Mouse (Mus musculus) CH12.LX (cell line): ENCODE measurements at regions not wholly inside any gene's neighbourhood (a gene's known extent, or its start where the extent isn't known, plus 50 kb on each side); places are given as distances from the start of the nearest gene placed in this dataset.

Source experiments
- DNase-seq: peaks from one replicate; pipeline ENCODE4 v3.0.0-alpha.2; 2013; ENCODE audit errors: extremely low read depth
- H3K27ac ChIP-seq: 2 replicates; pipeline ENCODE4 v1.5.1; 2012; ENCODE audit warnings: low read depth, mild to moderate bottlenecking, control low read depth, moderate library complexity; ENCODE audit not compliant: insufficient read depth
- H3K27me3 ChIP-seq: replicated peaks from 2 replicates; pipeline ENCODE3; 2012; ENCODE audit warnings: inconsistent platforms
- H3K36me3 ChIP-seq, 2 experiments: replicated peaks in 1 of 2; 2 replicates each; pipeline versions ENCODE3 to v1.6.1; 2012; ENCODE audit warnings: inconsistent platforms in 1 of 2, low read length in 1 of 2, mild to moderate bottlenecking in 1 of 2, mixed read lengths in 1 of 2, moderate library complexity in 1 of 2; ENCODE audit not compliant: control insufficient read depth in 1 of 2, insufficient read depth in 1 of 2
- H3K4me1 ChIP-seq, 2 experiments: 2 replicates each; pipeline ENCODE4 v1.6.1; 2012; ENCODE audit warnings: inconsistent platforms in 1 of 2, moderate library complexity in 1 of 2; ENCODE audit not compliant: insufficient read depth in 2 of 2, control insufficient read depth in 1 of 2
- H3K4me2 ChIP-seq: 2 replicates; pipeline ENCODE4 v1.6.1; 2012; ENCODE audit warnings: low read depth, mild to moderate bottlenecking, control low read depth; ENCODE audit not compliant: poor library complexity, insufficient read depth, severe bottlenecking
- H3K4me3 ChIP-seq, 3 experiments: fragments of 150-350 bp in 1 of 3; sonication (generic) in 1 of 3; replicated peaks in 1 of 3; 2 replicates each; pipeline versions ENCODE3 to v1.5.1; 2011 to 2012; ENCODE audit warnings: low read depth in 2 of 3, low read length in 2 of 3, mild to moderate bottlenecking in 2 of 3, moderate library complexity in 2 of 3, control low read depth in 1 of 3, improper control_type of control experiment in 1 of 3, inconsistent platforms in 1 of 3, mixed read lengths in 1 of 3; ENCODE audit not compliant: poor library complexity in 1 of 3
- H3K79me2 ChIP-seq: replicated peaks from 2 replicates; pipeline ENCODE4 v1.6.1; 2012; ENCODE audit warnings: mild to moderate bottlenecking, moderate library complexity; ENCODE audit not compliant: control insufficient read depth, poor library complexity, insufficient read depth, severe bottlenecking; ENCODE audit errors: extremely low read depth
- H3K9ac ChIP-seq: 2 replicates; pipeline ENCODE4 v1.6.1; 2012; ENCODE audit warnings: low read depth, mild to moderate bottlenecking, control low read depth, moderate library complexity; ENCODE audit not compliant: insufficient read depth
- H3K9me3 ChIP-seq: replicated peaks from 2 replicates; pipeline ENCODE3; 2012; ENCODE audit warnings: low read length, inconsistent platforms, mixed read lengths
- BHLHE40 ChIP-seq: IDR thresholded peaks from 2 replicates; pipeline ENCODE4 v1.6.1; 2011; ENCODE audit warnings: mild to moderate bottlenecking, low read depth, low read length, improper control_type of control experiment
- CHD1 ChIP-seq: IDR thresholded peaks from 2 replicates; pipeline ENCODE4 v1.6.1; 2012; ENCODE audit warnings: low read depth, low read length, improper control_type of control experiment, inconsistent platforms
- CHD2 ChIP-seq: IDR thresholded peaks from 2 replicates; pipeline ENCODE4 v1.6.1; 2011; ENCODE audit warnings: low read length, improper control_type of control experiment
- CTCF ChIP-seq, 2 experiments: IDR thresholded peaks in 1 of 2; conservative IDR thresholded peaks in 1 of 2; 2 replicates each; pipeline ENCODE4 v1.5.1; 2011 to 2012; ENCODE audit warnings: low read depth in 2 of 2, low read length in 2 of 2, improper control_type of control experiment in 1 of 2, inconsistent platforms in 1 of 2, mild to moderate bottlenecking in 1 of 2, moderate library complexity in 1 of 2
- E2F4 ChIP-seq: IDR thresholded peaks from 2 replicates; pipeline ENCODE4 v1.6.1; 2011; ENCODE audit warnings: low read depth, low read length, improper control_type of control experiment; ENCODE audit not compliant: insufficient replicate concordance
- EP300 ChIP-seq: IDR thresholded peaks from 2 replicates; pipeline ENCODE4 v1.6.1; 2011; ENCODE audit warnings: low read length, improper control_type of control experiment
- ETS1 ChIP-seq: conservative IDR thresholded peaks from 2 replicates; pipeline ENCODE4 v1.6.1; 2012; ENCODE audit warnings: low read depth, mild to moderate bottlenecking, inconsistent platforms, low read length, improper control_type of control experiment, moderate library complexity
- GABPA ChIP-seq: IDR thresholded peaks from 2 replicates; pipeline ENCODE4 v1.6.1; 2012; ENCODE audit warnings: low read depth, low read length, improper control_type of control experiment, inconsistent platforms; ENCODE audit not compliant: insufficient replicate concordance
- HCFC1 ChIP-seq: IDR thresholded peaks from 2 replicates; pipeline ENCODE4 v1.6.1; 2012; ENCODE audit warnings: low read depth, mild to moderate bottlenecking, inconsistent platforms, low read length, improper control_type of control experiment
- IRF4 ChIP-seq: IDR thresholded peaks from 2 replicates; pipeline ENCODE4 v1.6.1; 2014; ENCODE audit warnings: low read depth, mild to moderate bottlenecking, inconsistent platforms, low read length, improper control_type of control experiment
- JUN ChIP-seq: IDR thresholded peaks from 2 replicates; pipeline ENCODE4 v1.6.1; 2011; ENCODE audit warnings: low read depth, mild to moderate bottlenecking, low read length, improper control_type of control experiment, moderate library complexity; ENCODE audit not compliant: insufficient read depth
- MAFK ChIP-seq: IDR thresholded peaks from 2 replicates; pipeline ENCODE4 v1.6.1; 2011; ENCODE audit warnings: low read length, improper control_type of control experiment; ENCODE audit not compliant: insufficient replicate concordance
- MYC ChIP-seq: IDR thresholded peaks from 2 replicates; pipeline ENCODE4 v1.6.1; 2011; ENCODE audit warnings: low read depth, mild to moderate bottlenecking, improper control_type of control experiment, low read length
- NELFE ChIP-seq: IDR thresholded peaks from 2 replicates; pipeline ENCODE4 v1.6.1; 2011; ENCODE audit warnings: low read depth, low read length, improper control_type of control experiment
- NRF1 ChIP-seq: IDR thresholded peaks from 2 replicates; pipeline ENCODE4 v1.6.1; 2014; ENCODE audit warnings: low read depth, mild to moderate bottlenecking, inconsistent platforms, low read length, improper control_type of control experiment, moderate library complexity
- PAX5 ChIP-seq: IDR thresholded peaks from 2 replicates; pipeline ENCODE4 v1.6.1; 2012; ENCODE audit warnings: low read length, inconsistent platforms, mixed read lengths
- POLR2A ChIP-seq: IDR thresholded peaks from 2 replicates; pipeline ENCODE4 v1.6.1; 2011; ENCODE audit warnings: low read depth, mild to moderate bottlenecking, improper control_type of control experiment, low read length
- POLR2AphosphoS2 ChIP-seq: IDR thresholded peaks from 2 replicates; pipeline ENCODE4 v1.6.1; 2011; ENCODE audit warnings: low read depth, low read length, improper control_type of control experiment
- RAD21 ChIP-seq: IDR thresholded peaks from 2 replicates; pipeline ENCODE4 v1.6.1; 2011; ENCODE audit warnings: low read depth, mild to moderate bottlenecking, low read length, improper control_type of control experiment, moderate library complexity
- RCOR1 ChIP-seq: conservative IDR thresholded peaks from 2 replicates; pipeline ENCODE4 v1.6.1; 2012; ENCODE audit warnings: low read depth, mild to moderate bottlenecking, inconsistent platforms, low read length, improper control_type of control experiment
- SMC3 ChIP-seq: IDR thresholded peaks from 2 replicates; pipeline ENCODE4 v1.6.1; 2011; ENCODE audit warnings: low read depth, low read length, improper control_type of control experiment
- TBP ChIP-seq: conservative IDR thresholded peaks from 2 replicates; pipeline ENCODE4 v1.6.1; 2011; ENCODE audit warnings: low read depth, low read length, improper control_type of control experiment
- UBTF ChIP-seq: IDR thresholded peaks from 2 replicates; pipeline ENCODE4 v1.6.1; 2012; ENCODE audit warnings: low read depth, mild to moderate bottlenecking, inconsistent platforms, low read length, improper control_type of control experiment, moderate library complexity
- USF1 ChIP-seq: IDR thresholded peaks from 2 replicates; pipeline ENCODE4 v1.6.1; 2014; ENCODE audit warnings: low read depth, mild to moderate bottlenecking, inconsistent platforms, low read length, improper control_type of control experiment
- USF2 ChIP-seq: conservative IDR thresholded peaks from 2 replicates; pipeline ENCODE4 v1.6.1; 2011; ENCODE audit warnings: low read depth, low read length, improper control_type of control experiment
- ZKSCAN1 ChIP-seq: IDR thresholded peaks from 2 replicates; pipeline ENCODE4 v1.6.1; 2012; ENCODE audit warnings: low read depth, inconsistent platforms, low read length, improper control_type of control experiment, borderline replicate concordance
- ZMIZ1 ChIP-seq: IDR thresholded peaks from 2 replicates; pipeline ENCODE4 v1.6.1; 2012; ENCODE audit warnings: low read depth, mild to moderate bottlenecking, inconsistent platforms, low read length, improper control_type of control experiment
- ZNF384 ChIP-seq: IDR thresholded peaks from 2 replicates; pipeline ENCODE4 v1.6.1; 2012; ENCODE audit warnings: low read depth, low read length, improper control_type of control experiment, inconsistent platforms
- dilution Hi-C: fragments of 300-500 bp; cut with MboI; formaldehyde crosslinking; loops from 2 replicates; pipeline ENCODE4 v1.14.3; 2020; ENCODE audit warnings: low sequenced_read_pairs; ENCODE audit not compliant: extremely low pct_unique_long_range_greater_than_20kb, extremely low pct_ligation_motif_present
- in situ Hi-C: fragments of 300-500 bp; cut with MboI; formaldehyde crosslinking; loops from 3 replicates; pipeline ENCODE4 v1.14.3; 2019; ENCODE audit warnings: low sequenced_read_pairs, low pct_ligation_motif_present, low pct_unique_long_range_greater_than_20kb, mixed read lengths

DNA sequence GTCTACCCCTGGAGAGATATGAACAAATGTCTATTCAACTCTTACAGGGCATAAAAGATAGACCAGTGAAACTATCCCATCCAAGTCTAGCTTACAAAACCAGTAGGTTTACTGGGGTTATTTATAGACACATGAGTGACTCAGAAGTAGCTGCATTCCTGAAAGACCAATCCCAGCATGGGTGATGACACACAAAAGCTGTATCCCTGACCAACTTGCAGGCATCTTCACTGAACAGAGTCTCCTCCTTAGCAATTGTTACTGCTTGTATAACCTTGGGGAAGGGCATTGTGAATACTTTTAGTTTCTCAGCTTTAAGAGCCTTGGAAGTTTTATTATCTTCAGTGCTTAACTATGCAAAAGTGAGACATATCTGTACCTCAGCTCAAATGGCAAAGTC is 139.6 kb upstream of the Mettl15 start:
- Histone ChIP-seq H3K4me2 (no peak overlapping the region), H3K4me3 (no peak overlapping the region), H3K4me1 (no peaks in the 10 kb centered on the region), H3K27me3 (no peaks in the 10 kb centered on the region), H3K79me2 (no peaks in the 10 kb centered on the region), H3K9me3 (no peaks in the 10 kb centered on the region), H3K36me3 (no peaks in the 10 kb centered on the region), H3K9ac (no peak overlapping the region), H3K27ac (no peak overlapping the region)
- DNase-seq: no peak
- in situ Hi-C loops: no loop called here
- TF ChIP-seq CHD1: no peak
- no peak for TF ChIP-seq E2F4
- TF ChIP-seq POLR2AphosphoS2: no peak
- TF ChIP-seq ETS1: no peak
- TF ChIP-seq MYC: no peak
- TF ChIP-seq RCOR1: no peak
- TF ChIP-seq NRF1: no peak
- TF ChIP-seq ZNF384: no peak
- no peak for TF ChIP-seq BHLHE40
- TF ChIP-seq ZKSCAN1: no peak
- no peak for TF ChIP-seq GABPA
- no peak for TF ChIP-seq CHD2
- TF ChIP-seq SMC3: no peak
- no peak for TF ChIP-seq TBP
- no peak for TF ChIP-seq RAD21
- TF ChIP-seq JUN: no peak
- dilution Hi-C loops: no loop called here

DNA sequence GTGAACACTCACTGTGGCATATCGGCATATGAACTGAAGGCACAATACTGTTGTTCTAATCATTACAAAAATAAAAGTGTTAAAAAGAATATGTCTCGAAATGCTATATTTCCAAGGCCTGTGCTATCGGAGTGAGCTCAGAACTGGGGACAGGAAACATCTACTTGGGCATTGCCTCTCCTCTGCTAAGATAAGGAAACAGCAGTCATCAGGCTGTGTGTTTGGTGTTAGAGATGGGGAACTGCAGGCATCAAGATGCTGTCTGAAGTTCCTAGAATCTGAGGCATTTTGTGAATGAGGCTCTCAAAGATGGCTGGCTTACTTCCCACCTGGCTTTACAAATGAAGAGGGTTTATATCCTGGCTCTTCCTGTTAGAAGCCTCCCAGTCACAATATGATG is 150.6 kb upstream of the Mettl15 start:
- no peak for DNase-seq
- Histone ChIP-seq H3K4me2 (no peak overlapping the region), H3K9me3 (no peaks in the 10 kb centered on the region), H3K27ac (no peak overlapping the region), H3K4me3 (no peak overlapping the region), H3K79me2 (no peaks in the 10 kb centered on the region), H3K36me3 (no peaks in the 10 kb centered on the region), H3K9ac (no peak overlapping the region), H3K27me3 (no peaks in the 10 kb centered on the region), H3K4me1 (peaks cover 0 to 7% of the 10 kb centered on the region in 2 experiments; a peak in 1 of 4 replicates)
- TF ChIP-seq BHLHE40 (no peak), PAX5 (no peak), HCFC1 (no peak), NELFE (no peak), EP300 (no peak), E2F4 (no peak), ZNF384 (no peak), MAFK (no peak), UBTF (no peak), USF1 (no peak), IRF4 (no peak), ZMIZ1 (no peak), ETS1 (no peak), USF2 (no peak), CTCF (conservative IDR thresholded peaks at IDR 0.05 in 1 of 2, IDR thresholded peaks at IDR 0.05 in 1 of 2; ENCODE audit: low read depth in 2 of 2, low read length in 2 of 2) (no peak), POLR2A (no peak), SMC3 (no peak), RAD21 (no peak)
- dilution Hi-C loops (no loop called here), in situ Hi-C loops (no loop called here)
